Mouse (Mus musculus) heart, embryonic 11.5 days (tissue): ENCODE measurements around the gene Ebf3. TPM values are rescaled to one million over a fixed set of nuclear protein-coding genes. Genes with fewer than 3 reads are reported as not detected.
A peak's percentile ranks its signal among the peaks of the same experiment; 100 is the strongest.

ENCODE experiments used
- ATAC-seq: fragments of 200-750 bp; cut with Nextera tagmentation; replicated peaks from 2 replicates; pipeline ENCODE4 v1.8.0; 2017; ENCODE audit warnings: moderate library complexity; ENCODE audit not compliant: insufficient number of reproducible peaks, low FRiP score, low TSS enrichment
- H3K27ac ChIP-seq: fragments of 300-500 bp; sonication (generic); 2 replicates; pipeline ENCODE4 v1.5.1; 2014; ENCODE audit warnings: mild to moderate bottlenecking, low read depth, low read length
- H3K27me3 ChIP-seq: fragments of 300-500 bp; sonication (generic); 2 replicates; pipeline ENCODE4 v1.6.1; 2014; ENCODE audit warnings: mild to moderate bottlenecking, low read length, mixed read lengths; ENCODE audit not compliant: control insufficient read depth, insufficient read depth
- H3K36me3 ChIP-seq: fragments of 300-500 bp; sonication (generic); 2 replicates; pipeline ENCODE4 v1.6.1; 2014; ENCODE audit warnings: mild to moderate bottlenecking, low read length, moderate library complexity, mixed read lengths; ENCODE audit not compliant: control insufficient read depth, insufficient read depth
- H3K4me1 ChIP-seq: fragments of 300-500 bp; sonication (generic); 2 replicates; pipeline ENCODE4 v1.6.1; 2014; ENCODE audit warnings: low read length; ENCODE audit not compliant: control insufficient read depth, insufficient read depth
- H3K4me2 ChIP-seq: fragments of 300-500 bp; sonication (generic); 2 replicates; pipeline ENCODE4 v1.6.1; 2014; ENCODE audit warnings: mild to moderate bottlenecking, moderate library complexity
- H3K4me3 ChIP-seq: fragments of 300-500 bp; sonication (generic); 2 replicates; pipeline ENCODE4 v1.5.1; 2014; ENCODE audit warnings: low read depth, low read length
- H3K9ac ChIP-seq: fragments of 300-500 bp; sonication (generic); 2 replicates; pipeline ENCODE4 v1.6.1; 2014; ENCODE audit warnings: mild to moderate bottlenecking, low read depth, low read length, moderate library complexity
- H3K9me3 ChIP-seq: fragments of 300-500 bp; sonication (generic); replicated peaks from 2 replicates; pipeline ENCODE4 v1.6.1; 2016; ENCODE audit warnings: low read length; ENCODE audit not compliant: control insufficient read depth
- WGBS: fragments of 180-500 bp; shearing (Covaris S2); extraction: QIAGEN DNeasy Blood & Tissue Kit; methylation state at CpG from one replicate; pipeline ENCODE4 v1.1.7; 2014; ENCODE audit not compliant: insufficient replicate concordance; 5-methylcytosine and 5-hydroxymethylcytosine counted together
- polyA plus RNA-seq: library from polyadenylated mRNA; unstranded; fragments of >200 nt; fragmentation: Nextera tagmentation; extraction: Ambion mirVana; gene quantifications from 2 replicates; pipeline ENCODE4 v1.2.1, GENCODE M21; 2014

Ebf3 gene
- polyA plus RNA-seq = 0.90 and 1.6 TPM in 2 replicates

DNA sequence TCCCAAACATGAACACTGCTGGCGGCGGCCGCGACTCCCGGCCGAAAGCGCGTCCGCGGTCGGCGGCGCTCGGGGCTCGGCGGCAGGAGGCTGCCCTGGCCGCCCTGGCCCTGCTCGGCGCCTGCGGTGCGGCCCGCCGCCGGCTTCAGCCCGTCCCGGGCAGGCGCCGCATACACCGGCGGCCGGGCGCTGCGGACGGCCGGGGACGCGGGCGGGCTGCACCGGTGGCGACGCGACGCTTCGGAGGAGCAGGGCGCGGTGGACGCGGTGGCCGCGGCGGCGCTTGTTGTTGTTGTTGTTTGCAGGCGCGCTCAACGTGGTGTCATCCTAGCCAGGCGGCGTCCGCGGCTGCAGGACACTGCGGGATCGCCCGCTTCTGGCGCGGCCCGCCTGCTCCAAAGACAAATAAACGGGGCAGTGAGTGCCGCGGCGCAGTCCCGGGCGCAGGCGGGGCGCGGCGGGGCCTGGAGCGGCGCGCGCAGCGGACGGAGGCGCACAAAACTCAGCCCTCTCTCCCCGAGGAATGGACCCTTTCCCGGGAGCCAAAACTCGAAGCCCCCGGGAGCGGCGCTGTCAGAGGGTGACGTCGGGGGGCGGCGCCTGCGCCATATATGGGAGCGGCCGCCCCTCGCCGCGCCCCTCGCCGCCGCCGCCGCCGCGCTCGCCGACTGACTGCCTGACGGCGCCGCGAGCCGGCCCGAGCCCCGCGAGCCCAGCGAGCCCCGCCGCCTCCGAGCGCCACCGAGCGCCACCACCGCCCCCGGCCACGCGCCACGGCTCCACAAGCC is at the start of gene Ebf3:
Ebf3 (minus strand) TSS at position 542 of the 788 bp plus-strand sequence.
- Histone ChIP-seq H3K9ac (peak within 1 kb of the TSS; percentile 60), H3K4me2 (peak within 1 kb of the TSS; percentile 99), H3K27me3 (peaks cover 83% of the 10 kb centered on the region), H3K4me3 (peak within 1 kb of the TSS; percentile 66), H3K4me1 (peaks cover 24% of the 10 kb centered on the region), H3K9me3 (no peaks in the 10 kb centered on the region), H3K36me3 (no peaks in the 10 kb centered on the region), H3K27ac (0 out of 2 replicates have a peak within 1 kb of the TSS, but pooled peaks have one; percentile 22)
- under 1% methylated on average over 85 of the region's 127 CpGs for WGBS
- peak; percentile 76 for ATAC-seq

DNA sequence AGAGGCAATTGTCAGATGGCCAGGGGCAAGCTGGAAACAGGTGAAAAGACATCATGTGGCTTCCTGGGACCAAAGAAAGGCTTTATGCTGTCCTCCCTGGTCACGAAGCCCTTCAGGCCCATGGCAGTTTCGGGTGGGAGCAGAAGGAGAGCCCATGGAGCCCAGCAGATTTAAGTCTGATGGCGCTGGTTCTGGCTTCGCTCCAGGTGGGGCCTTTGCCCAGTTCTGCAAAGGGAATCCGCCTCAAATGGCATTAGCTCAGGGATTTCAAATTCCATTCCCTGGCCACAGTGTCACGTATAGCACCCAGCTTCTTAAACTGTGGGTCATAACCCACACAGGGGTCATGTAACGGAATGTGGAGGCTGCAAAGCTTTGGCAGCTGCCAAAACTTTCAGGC is 32.6 kb upstream of the Ebf3 start:
- no peaks in the 10 kb centered on the region for H3K4me1 ChIP-seq
- H3K36me3 ChIP-seq = no peaks in the 10 kb centered on the region
- no peak overlapping the region for H3K27ac ChIP-seq
- H3K4me3 ChIP-seq = no peak overlapping the region
- H3K9ac ChIP-seq = no peak overlapping the region
- H3K9me3 ChIP-seq = no peaks in the 10 kb centered on the region
- no peak overlapping the region for H3K4me2 ChIP-seq
- ATAC-seq = no peak
- no peaks in the 10 kb centered on the region for H3K27me3 ChIP-seq
- WGBS = 72% methylated on average over 7 of the region's 7 CpGs

DNA sequence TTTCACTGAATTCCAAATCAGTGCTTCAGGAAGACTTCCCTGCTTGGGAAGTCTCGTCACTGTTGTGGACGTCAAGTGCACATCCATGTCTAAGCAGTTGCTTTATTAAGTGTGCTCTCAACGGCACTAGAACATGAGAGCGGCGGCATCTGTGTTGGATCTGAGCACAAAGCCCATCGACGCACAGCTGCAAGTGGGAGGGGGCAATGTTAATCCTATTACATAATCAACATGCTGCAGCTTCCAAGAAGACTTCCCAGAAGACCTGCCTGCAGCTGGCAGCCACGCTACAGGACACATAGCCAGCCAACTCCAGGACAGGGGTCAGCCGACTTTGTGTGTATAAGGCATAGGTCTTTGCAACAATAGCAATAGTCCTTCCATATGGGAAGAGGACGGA is 31.8 kb upstream of the Ebf3 start:
- no peak for ATAC-seq
- no peaks in the 10 kb centered on the region for H3K36me3 ChIP-seq
- WGBS = 69% methylated on average over 10 of the region's 10 CpGs
- no peaks in the 10 kb centered on the region for H3K4me1 ChIP-seq
- no peaks in the 10 kb centered on the region for H3K9me3 ChIP-seq
- H3K4me3 ChIP-seq = no peak overlapping the region
- no peak overlapping the region for H3K4me2 ChIP-seq
- no peak overlapping the region for H3K9ac ChIP-seq
- H3K27ac ChIP-seq = no peak overlapping the region
- H3K27me3 ChIP-seq = no peaks in the 10 kb centered on the region

DNA sequence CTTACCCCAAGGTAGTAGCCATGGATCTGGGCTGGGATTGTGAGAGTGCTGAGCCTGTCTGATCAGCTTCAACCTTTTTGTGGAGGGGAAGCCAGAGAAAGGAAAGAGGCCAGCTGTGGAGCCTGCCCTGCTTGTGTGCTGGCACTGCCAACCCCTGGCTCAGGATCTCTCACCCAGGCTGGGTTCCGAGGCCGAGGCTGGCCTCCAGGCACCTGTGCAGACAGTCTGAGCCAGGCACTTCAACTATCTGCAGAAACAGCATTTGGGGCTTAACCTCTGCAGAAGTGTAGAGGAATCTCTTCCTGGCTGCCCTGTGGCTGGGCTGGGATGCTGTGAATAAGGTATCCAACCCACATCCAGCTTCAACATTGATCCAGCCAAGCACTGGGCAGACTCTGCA is 19.7 kb upstream of the Ebf3 start:
- no peak overlapping the region for H3K9ac ChIP-seq
- H3K4me2 ChIP-seq = no peak overlapping the region
- H3K9me3 ChIP-seq = no peaks in the 10 kb centered on the region
- H3K4me3 ChIP-seq = no peak overlapping the region
- H3K4me1 ChIP-seq = no peaks in the 10 kb centered on the region
- ATAC-seq = no peak
- H3K36me3 ChIP-seq = no peaks in the 10 kb centered on the region
- no peak overlapping the region for H3K27ac ChIP-seq
- 64% methylated on average over 2 of the region's 2 CpGs for WGBS
- H3K27me3 ChIP-seq = peaks cover 4% of the 10 kb centered on the region; the same call in 1 of the 2 replicates

- Histone ChIP-seq H3K27ac (no peak overlapping the region), H3K9ac (no peak overlapping the region), H3K27me3 (peaks cover 81% of the 10 kb centered on the region), H3K4me1 (peaks cover 12% of the 10 kb centered on the region), H3K4me2 (peak overlapping the region; percentile 74), H3K9me3 (no peaks in the 10 kb centered on the region), H3K36me3 (no peaks in the 10 kb centered on the region), H3K4me3 (peak overlapping the region; percentile 46)
- 1% methylated on average over 21 of the region's 21 CpGs for WGBS
- no peak for ATAC-seq
These were observed 8.7 kb upstream of the Ebf3 start for GRCm38 (mm10) chr7:137322926-137323325.

DNA sequence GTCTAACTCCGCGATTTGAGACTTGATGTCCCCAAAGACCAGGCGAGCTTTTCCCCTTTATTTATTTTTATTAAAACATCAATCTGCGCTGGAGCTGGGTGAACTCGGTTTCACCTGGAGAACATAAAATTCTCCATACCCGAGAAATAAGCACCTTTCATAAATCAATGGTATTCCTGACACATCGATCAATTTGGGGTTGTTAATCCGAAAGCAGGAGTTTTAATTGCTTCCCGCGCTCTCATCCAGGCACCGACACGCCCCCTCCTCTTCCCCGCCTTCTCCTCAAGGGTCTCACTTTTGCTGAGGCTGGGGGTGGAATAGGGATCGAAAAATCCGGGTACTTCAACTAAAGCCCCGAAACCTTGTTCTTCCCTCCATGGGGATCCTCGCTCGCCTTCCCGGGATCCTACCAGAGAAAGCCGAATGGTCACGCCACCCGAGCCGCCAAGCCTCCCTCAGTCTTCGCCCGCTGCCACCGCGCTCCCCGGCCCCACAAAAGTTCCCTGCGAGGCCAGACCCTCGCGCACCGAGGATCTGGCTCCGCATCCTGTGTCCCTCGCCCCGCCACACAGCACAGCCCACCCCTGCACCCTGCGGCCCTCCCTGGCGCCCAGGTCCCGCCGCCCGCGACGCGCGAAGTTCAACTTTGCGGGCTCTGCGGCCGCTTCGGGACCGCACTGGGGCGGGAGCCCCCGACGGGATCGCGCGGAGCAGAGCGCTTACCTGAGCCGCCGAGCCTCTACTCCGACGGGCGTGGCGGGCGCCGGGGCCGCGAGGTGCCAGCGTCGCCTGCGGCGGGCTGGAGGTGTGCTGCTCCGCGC is 7.9 kb upstream of the Ebf3 start:
- WGBS = 2% methylated on average over 64 of the region's 72 CpGs
- Histone ChIP-seq H3K4me3 (peak overlapping the region; percentile 46), H3K9me3 (no peaks in the 10 kb centered on the region), H3K9ac (peak overlapping the region; percentile 7; the same call in 1 of the 2 replicates), H3K27me3 (peaks cover 85% of the 10 kb centered on the region), H3K36me3 (no peaks in the 10 kb centered on the region), H3K4me2 (peak overlapping the region; percentile 74), H3K27ac (no peak overlapping the region), H3K4me1 (peaks cover 14% of the 10 kb centered on the region)
- no peak for ATAC-seq

DNA sequence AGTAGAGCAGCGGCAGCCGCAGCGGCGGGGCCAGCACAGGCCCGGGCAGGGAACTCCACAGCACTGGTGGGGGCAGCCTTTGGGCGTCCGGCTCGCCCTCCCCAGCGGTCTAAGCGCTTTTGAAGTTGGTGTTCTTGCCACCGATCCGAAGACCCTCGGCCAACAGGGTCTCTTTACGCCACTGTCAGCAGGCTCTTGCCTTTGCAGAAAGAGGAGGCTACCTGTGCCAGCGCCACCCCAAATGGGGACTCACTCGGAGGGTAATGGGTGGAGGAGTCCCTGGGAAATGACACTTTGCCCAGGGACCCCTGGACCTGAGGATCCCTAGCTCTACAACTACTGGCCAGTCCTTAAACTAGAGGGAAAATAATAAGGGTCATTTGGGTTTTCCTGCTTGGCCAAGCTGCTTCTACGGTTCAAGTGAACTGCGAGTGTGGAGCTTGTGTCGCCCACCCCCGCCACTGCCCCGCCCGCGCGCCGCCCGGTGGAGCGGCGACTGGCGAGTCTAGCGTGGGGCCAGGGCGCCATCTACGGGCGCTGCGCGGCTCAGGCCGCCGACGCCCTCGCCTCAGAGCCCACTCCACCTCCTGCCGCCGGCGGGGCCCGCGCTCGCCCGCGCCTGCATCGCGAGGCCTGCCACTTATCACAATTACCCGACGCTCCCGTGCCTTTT is 7.0 kb upstream of the Ebf3 start:
- no peaks in the 10 kb centered on the region for H3K9me3 ChIP-seq
- H3K9ac ChIP-seq = no peak overlapping the region
- H3K27me3 ChIP-seq = peaks cover 88% of the 10 kb centered on the region
- peaks cover 20% of the 10 kb centered on the region for H3K4me1 ChIP-seq
- peak overlapping the region; percentile 46 for H3K4me3 ChIP-seq
- ATAC-seq = 0 out of 2 replicates have a peak, but pooled peaks have one; percentile 32
- peak overlapping the region; percentile 74 for H3K4me2 ChIP-seq
- H3K27ac ChIP-seq = no peak overlapping the region
- no peaks in the 10 kb centered on the region for H3K36me3 ChIP-seq
- WGBS = under 1% methylated on average over 52 of the region's 52 CpGs

GRCm38 (mm10) chr7:137320320-137320719 is 6.1 kb upstream of the Ebf3 start:
- Histone ChIP-seq H3K4me2 (no peak overlapping the region), H3K27me3 (peaks cover 94% of the 10 kb centered on the region), H3K4me3 (no peak overlapping the region), H3K4me1 (peaks cover 20% of the 10 kb centered on the region), H3K9me3 (no peaks in the 10 kb centered on the region), H3K27ac (no peak overlapping the region), H3K9ac (no peak overlapping the region), H3K36me3 (no peaks in the 10 kb centered on the region)
- 5% methylated on average over 11 of the region's 11 CpGs for WGBS
- no peak for ATAC-seq
